Mouse (Mus musculus) CD4-positive helper T cell, adult 2 months (primary cell): ENCODE data around the gene Ap2a2.
"Not testable (repeated sequence)": the region's sequence is repeated elsewhere in the genome, so short reads cannot be mapped to it uniquely, and the experiment has no call there.

ENCODE experiments used
- DNase-seq: peaks from one replicate; pipeline ENCODE4 v3.0.0-alpha.2; 2012; ENCODE audit warnings: low read depth, missing footprints, low spot score

Ap2a2 gene

DNA sequence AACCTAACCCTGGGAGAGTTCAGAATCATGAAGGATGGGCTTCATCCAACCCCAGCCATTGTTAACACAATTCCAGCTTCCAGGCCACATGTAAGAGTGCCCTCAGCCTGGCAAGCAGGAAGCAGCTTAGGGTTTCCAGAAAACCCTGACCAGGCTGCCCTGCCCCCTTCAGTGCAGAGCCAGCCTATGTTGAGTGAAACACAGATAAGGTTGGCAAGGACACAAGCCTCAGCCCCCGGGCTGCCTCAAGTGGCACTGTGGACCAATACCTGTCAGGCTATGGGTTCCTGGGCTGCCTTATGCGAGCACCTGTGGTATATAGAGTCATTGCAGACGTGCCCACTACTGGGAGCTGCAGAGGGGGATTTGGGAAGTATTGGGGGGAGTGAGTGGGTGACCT, 99.5 kb downstream of the Ap2a2 start:
- DNase-seq = no peak

DNA sequence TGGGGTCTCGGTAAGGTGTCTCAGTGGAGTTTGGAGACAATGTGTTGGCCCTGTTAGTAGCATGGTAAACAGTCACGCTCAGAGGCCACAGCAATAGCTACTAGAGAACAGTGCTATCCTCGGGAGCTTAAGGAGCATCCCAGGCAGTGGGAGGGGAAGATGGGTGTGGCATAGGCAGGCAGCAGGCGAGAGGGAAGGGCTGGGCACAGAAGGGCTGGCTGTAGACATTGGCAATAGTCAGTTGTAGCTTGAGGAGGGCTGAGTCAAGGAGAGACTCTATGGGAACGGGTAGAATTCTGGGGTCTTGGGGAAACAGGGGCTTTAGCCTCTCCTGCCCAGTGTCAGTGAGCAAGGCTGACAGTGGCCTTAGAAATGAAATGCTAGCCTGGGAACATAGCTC, 100.2 kb downstream of the Ap2a2 start:
- no peak for DNase-seq

DNA sequence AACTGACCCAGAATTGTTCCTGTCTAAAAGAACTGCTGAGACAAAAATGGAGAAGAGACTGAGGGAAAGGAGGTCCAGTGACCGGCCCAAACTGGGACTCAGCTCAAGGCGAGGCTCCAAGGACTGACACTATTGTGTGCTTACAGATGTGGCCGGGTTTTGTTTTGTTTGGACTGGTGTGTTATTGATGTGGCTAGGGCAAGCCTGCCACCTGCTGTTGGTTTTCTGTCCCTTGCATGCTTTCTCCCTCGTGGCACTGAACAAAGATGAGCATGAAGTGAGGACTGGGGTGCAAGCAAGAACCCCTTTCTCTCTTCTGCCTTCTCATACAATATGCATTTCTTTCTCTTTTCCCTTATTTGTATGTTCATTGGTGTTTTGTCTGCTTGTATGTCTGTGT, 104.2 kb downstream of the Ap2a2 start:
- peak; percentile 65 for DNase-seq

DNA sequence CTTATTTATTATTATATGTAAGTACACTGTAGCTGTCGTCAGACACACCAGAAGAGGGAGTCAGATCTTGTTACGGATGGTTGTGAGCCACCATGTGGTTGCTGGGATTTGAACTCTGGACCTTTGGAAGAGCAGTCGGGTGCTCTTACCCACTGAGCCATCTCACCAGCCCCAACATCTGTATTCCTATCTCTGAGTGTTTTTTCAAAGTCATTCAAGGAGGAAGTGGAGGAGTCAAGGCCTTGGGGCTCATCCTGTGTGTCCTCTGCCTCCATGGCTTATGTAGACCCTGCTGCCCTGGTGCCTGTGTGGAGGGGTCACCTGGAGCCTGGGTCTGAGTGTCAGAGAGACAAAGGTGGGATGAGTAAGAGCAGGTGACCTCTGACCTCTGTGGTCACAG, 107.1 kb downstream of the Ap2a2 start:
- DNase-seq = not testable (repeated sequence)

DNA sequence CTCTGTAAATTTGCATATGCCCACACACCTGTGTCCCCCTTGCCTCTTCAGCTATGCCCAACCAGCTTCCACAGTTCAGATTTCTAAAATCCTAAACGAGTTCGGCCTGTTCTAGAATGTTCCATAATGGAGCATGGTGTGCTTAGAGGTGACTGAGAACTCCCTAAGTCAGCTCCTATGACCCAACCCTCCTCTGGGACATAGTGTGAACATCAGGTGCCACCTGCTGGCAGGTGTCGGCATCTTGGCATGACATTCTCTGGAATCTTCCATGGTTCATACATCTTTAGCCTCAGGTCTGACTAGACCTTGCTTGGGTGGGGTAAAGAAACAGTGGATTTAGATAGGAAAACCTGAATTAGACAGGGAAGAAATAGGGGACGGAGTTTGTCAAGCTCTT, 109.0 kb downstream of the Ap2a2 start:
- peak; percentile 57 for DNase-seq

DNA sequence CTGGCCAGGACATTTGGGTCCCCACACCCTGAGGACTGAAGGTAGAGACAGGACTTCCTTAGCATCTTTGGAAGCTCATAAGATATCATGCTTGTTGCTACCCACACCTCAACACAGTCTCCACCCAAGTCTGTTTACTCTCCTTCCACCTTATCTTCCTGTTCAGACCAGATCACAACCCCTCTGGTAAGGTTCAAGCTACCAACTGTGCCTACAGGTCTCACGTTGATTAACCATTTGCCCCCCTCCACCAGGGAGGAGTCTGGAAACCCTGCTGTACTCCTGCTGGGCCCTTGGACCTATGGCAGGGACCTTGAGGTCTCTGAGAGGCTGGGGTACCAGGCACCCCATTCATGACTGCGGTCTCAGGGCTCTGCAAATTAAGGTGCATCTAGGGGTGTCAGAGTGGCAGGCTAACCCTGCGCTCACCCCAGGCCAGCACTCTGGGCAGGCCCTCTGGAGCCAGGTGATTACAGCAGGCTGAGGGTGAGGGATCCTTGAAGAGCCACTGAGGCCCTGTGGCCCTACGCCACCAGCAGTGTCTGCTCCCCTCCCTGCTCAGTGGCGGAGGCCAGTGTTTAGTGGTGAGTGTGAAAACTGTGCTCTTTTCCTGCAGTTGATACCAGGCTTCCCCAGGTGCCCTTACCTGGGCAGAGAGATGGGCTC, 109.8 kb downstream of the Ap2a2 start:
- DNase-seq = no peak

DNA sequence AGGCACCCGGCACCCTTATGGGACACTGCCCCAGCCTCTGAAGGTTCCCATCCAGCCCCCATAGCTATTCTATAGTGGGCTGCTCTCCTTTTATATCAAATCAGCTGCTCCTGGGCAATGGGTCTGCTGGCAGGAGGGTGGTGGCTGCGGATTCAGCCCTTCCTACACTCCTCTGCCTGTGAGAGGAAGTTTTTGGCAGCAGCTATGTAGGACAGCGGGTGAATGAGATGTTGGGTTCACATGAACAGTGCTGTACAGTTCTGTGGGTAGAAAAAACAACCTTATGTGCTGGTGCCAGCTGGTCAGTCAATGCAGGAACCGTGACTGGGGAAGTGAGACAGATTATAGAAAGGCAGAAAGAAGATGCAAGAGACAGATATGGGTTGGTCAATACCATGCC, 116.9 kb downstream of the Ap2a2 start:
- DNase-seq = no peak
